Mouse (Mus musculus): Measurements from ENCODE around the gene Asb15. TPM values are rescaled to one million over a fixed set of nuclear protein-coding genes. Genes with fewer than 3 reads are reported as not detected.

Gene Asb15
- polyA plus RNA-seq, 1 experiment: not detected

DNA sequence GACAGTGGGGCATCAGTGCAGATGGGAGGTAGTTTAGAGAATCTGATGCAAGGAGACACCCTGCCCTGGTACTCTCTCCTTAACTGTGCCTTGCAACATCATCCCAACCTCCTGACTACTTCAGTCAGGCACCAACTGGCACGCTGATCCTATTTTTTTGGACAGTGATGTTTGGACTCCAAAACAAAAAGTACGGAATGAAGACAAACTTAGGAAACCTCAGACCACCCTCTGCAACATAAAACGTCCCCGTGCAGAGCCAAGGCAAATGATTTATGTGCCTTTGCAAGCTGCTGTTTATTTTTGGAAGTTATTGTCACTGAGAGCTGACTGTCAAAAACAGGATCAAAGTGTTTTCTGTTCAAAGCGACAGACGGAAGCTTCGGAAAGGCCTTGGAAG is 24.1 kb downstream of the Asb15 start:
- Histone ChIP-seq H3K4me3 (ENCODE audit: insufficient read depth, low read depth, low read length) (no peak overlapping the region), H3K27ac (ENCODE audit: insufficient read depth, low read depth, low read length) (no peak overlapping the region), H3K4me1 (ENCODE audit: control insufficient read depth, insufficient read depth, low read length) (no peaks in the 10 kb centered on the region)
- WGBS: 86% methylated on average over 7 of the region's 7 CpGs
- TF ChIP-seq POLR2A (IDR thresholded peaks at IDR 0.05; ENCODE audit: insufficient read depth, low read depth, low read length): no peak
- no peak for TF ChIP-seq CTCF (IDR thresholded peaks at IDR 0.05; ENCODE audit: insufficient read depth, low read depth, low read length)

DNA sequence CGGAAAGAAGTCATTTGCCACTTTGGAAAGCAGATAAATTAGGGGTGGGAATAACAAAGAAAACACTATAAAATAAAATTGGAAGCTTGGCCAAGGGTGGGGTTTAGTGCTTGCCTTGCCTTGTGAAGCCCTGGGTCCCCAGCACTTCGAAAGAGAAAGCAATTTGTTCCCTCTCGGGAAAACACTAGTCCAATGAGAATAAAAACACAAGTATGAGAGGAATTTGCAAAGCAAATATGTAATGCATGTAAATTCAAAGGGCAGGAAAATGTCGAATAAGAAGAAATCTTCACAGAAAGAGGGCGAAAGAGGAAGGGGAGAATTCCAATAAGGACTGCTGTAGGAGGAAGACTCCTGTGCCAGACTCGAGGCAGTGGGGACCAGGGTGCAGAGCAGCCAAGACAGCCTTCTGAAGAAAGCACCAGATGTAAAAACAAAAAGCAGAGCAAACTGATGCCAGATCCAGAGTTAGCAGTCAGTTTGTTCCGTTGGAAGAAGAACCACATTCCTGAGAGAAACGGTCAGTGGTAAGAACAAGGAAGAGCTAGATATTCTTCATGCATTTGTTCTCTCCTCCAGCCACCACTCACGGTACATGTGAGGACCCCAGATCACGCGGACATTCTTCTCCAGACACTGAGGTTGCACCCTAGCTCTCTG is 26.6 kb downstream of the Asb15 start:
- Histone ChIP-seq H3K4me3 (ENCODE audit: insufficient read depth, low read depth, low read length) (no peak overlapping the region), H3K4me1 (ENCODE audit: control insufficient read depth, insufficient read depth, low read length) (no peaks in the 10 kb centered on the region), H3K27ac (ENCODE audit: insufficient read depth, low read depth, low read length) (no peak overlapping the region)
- WGBS: 67% methylated on average over 11 of the region's 11 CpGs
- TF ChIP-seq POLR2A (IDR thresholded peaks at IDR 0.05; ENCODE audit: insufficient read depth, low read depth, low read length) (no peak), CTCF (IDR thresholded peaks at IDR 0.05; ENCODE audit: insufficient read depth, low read depth, low read length) (no peak)

DNA sequence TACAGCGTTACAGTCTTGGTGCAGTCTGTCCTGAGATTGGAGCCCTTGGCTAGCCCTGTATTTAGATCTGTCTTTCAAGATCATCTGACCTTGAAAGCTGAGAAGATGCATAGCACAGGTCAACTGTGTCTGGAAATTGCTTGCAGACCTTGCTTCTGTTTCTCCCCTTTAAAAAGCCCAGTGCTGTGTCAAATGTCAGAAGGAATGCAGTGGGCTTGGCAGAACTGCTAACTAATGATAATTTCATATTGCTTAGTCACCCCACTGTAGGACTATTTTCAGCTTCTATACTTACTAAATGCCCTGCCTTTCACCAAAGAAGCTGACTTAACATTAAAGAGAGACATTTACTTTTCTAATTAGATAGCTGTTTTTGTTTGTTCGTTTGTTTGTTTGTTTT is 27.5 kb downstream of the Asb15 start:
- 86% methylated on average over 2 of the region's 2 CpGs for WGBS
- H3K4me1 ChIP-seq (ENCODE audit: control insufficient read depth, insufficient read depth, low read length): no peaks in the 10 kb centered on the region
- H3K4me3 ChIP-seq (ENCODE audit: insufficient read depth, low read depth, low read length): no peak overlapping the region
- TF ChIP-seq POLR2A (IDR thresholded peaks at IDR 0.05; ENCODE audit: insufficient read depth, low read depth, low read length) (no peak), CTCF (IDR thresholded peaks at IDR 0.05; ENCODE audit: insufficient read depth, low read depth, low read length) (no peak)
- no peak overlapping the region for H3K27ac ChIP-seq (ENCODE audit: insufficient read depth, low read depth, low read length)

DNA sequence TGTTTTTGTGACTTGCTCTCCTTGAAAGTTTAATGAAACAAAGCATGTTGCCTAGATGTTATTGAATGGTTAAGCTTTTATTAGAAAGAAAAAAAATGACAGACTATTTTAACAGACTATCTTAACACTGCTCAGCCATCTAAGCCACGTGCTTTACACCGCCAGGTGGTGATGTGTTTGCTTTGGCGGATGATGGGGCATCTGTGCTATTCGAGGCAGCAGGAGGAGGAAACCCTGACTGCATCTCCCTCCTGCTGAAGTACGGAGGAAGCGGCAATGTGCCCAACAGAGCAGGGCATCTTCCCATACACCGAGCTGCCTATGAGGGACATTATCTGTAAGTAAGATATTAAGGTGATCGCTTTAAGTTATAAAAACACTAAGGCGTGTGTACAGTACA is 36.1 kb downstream of the Asb15 start:
- TF ChIP-seq CTCF (IDR thresholded peaks at IDR 0.05; ENCODE audit: insufficient read depth, low read depth, low read length) (no peak), POLR2A (IDR thresholded peaks at IDR 0.05; ENCODE audit: insufficient read depth, low read depth, low read length) (no peak)

DNA sequence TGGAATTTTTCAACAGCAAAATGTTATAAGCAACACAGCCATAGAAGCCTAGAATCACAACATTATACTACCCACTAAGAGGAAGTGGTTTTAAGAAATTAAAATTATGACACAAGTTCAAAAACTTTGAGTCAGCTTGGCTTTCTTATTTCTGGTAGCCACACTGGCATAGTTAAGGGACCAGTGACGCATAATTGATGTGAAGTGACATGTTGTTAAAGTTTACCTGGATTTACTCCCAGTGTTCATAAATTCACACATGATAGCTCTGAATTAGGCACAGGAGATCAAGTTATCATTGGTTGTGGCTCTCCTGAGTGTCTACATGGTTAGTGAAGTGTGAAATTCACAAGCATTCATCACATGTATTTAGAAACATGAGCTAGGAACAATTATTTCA is 36.9 kb downstream of the Asb15 start:
- TF ChIP-seq POLR2A (IDR thresholded peaks at IDR 0.05; ENCODE audit: insufficient read depth, low read depth, low read length) (no peak), CTCF (IDR thresholded peaks at IDR 0.05; ENCODE audit: insufficient read depth, low read depth, low read length) (no peak)
- Histone ChIP-seq H3K4me1 (ENCODE audit: control insufficient read depth, insufficient read depth, low read length) (no peaks in the 10 kb centered on the region), H3K4me3 (ENCODE audit: insufficient read depth, low read depth, low read length) (no peak overlapping the region), H3K27ac (ENCODE audit: insufficient read depth, low read depth, low read length) (no peak overlapping the region)
- WGBS: 96% methylated on average over 1 of the region's 1 CpGs

More for the DNA sequence above, 36.1 kb downstream of the Asb15 start:
- H3K27ac ChIP-seq (ENCODE audit: insufficient read depth, low read depth, low read length): no peak overlapping the region
- WGBS: 81% methylated on average over 9 of the region's 9 CpGs
- no peaks in the 10 kb centered on the region for H3K4me1 ChIP-seq (ENCODE audit: control insufficient read depth, insufficient read depth, low read length)
- H3K4me3 ChIP-seq (ENCODE audit: insufficient read depth, low read depth, low read length): no peak overlapping the region

DNA sequence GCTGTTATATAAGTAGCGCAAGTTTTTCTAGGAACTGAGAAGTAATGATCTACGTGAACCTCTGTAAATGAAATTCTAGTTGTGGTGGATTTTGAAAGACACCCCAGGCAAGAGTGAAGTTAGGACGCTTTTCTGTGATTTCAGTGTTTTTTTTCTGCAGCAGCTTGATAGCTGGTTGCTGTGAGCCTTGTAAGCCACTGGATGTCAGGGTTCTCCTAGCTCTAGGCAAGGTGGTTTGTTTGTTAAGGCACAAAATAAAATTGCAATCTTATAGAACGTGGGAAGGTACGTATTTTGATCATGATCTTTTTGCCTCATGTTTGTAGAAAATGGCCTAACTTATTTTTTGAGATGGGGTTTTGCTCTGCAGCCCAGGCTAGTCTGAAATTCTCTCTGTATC is 41.0 kb downstream of the Asb15 start:
- no peak for TF ChIP-seq CTCF (IDR thresholded peaks at IDR 0.05; ENCODE audit: insufficient read depth, low read depth, low read length)
- no peak for TF ChIP-seq POLR2A (IDR thresholded peaks at IDR 0.05; ENCODE audit: insufficient read depth, low read depth, low read length)
- H3K4me1 ChIP-seq (ENCODE audit: control insufficient read depth, insufficient read depth, low read length): no peaks in the 10 kb centered on the region
- no peak overlapping the region for H3K27ac ChIP-seq (ENCODE audit: insufficient read depth, low read depth, low read length)
- H3K4me3 ChIP-seq (ENCODE audit: insufficient read depth, low read depth, low read length): no peak overlapping the region
- 83% methylated on average over 5 of the region's 5 CpGs for WGBS

DNA sequence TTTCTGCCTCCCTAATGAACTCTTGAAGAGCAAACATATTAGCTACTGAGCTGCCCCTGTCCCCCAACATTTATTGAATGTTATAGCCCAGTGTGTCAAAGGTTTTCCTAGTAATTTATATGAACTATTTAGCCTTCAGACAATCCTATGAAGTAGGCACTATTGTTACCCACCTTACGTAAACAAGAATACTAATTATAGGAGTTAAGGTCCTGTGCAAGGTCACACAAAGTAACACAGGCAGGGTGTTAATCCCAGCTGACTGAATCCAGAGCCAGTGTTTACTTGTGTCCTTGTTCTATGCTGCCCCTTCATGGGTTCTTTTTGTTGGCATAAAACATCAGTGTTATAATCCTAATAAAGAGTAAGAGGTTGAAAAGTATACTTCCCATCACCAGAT is 41.8 kb downstream of the Asb15 start:
- Histone ChIP-seq H3K4me1 (ENCODE audit: control insufficient read depth, insufficient read depth, low read length) (no peaks in the 10 kb centered on the region), H3K4me3 (ENCODE audit: insufficient read depth, low read depth, low read length) (no peak overlapping the region), H3K27ac (ENCODE audit: insufficient read depth, low read depth, low read length) (no peak overlapping the region)
- TF ChIP-seq CTCF (IDR thresholded peaks at IDR 0.05; ENCODE audit: insufficient read depth, low read depth, low read length) (no peak), POLR2A (IDR thresholded peaks at IDR 0.05; ENCODE audit: insufficient read depth, low read depth, low read length) (no peak)
- WGBS: 96% methylated on average over 1 of the region's 1 CpGs

DNA sequence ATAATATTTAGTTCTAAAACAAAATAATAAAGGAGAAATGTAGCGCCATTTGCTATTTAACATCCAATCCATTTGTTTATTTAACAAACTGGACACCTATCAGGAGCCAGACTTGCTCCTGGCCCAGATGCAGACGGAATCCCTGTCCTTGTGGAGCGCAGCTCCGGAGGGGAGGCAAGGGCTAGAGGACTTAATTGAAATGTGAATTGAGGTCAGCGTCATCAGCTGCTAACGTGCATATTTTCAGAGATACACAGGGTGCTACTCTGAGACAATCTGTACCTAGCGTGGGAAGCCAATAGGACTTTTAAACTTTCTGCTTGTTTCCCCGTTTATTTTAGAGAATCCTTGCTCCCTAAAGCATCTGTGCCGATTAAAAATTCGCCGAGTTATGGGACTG is 42.3 kb downstream of the Asb15 start:
- Histone ChIP-seq H3K4me3 (ENCODE audit: insufficient read depth, low read depth, low read length) (no peak overlapping the region), H3K4me1 (ENCODE audit: control insufficient read depth, insufficient read depth, low read length) (no peaks in the 10 kb centered on the region), H3K27ac (ENCODE audit: insufficient read depth, low read depth, low read length) (no peak overlapping the region)
- WGBS: 82% methylated on average over 11 of the region's 11 CpGs
- TF ChIP-seq POLR2A (IDR thresholded peaks at IDR 0.05; ENCODE audit: insufficient read depth, low read depth, low read length): no peak
- no peak for TF ChIP-seq CTCF (IDR thresholded peaks at IDR 0.05; ENCODE audit: insufficient read depth, low read depth, low read length)

DNA sequence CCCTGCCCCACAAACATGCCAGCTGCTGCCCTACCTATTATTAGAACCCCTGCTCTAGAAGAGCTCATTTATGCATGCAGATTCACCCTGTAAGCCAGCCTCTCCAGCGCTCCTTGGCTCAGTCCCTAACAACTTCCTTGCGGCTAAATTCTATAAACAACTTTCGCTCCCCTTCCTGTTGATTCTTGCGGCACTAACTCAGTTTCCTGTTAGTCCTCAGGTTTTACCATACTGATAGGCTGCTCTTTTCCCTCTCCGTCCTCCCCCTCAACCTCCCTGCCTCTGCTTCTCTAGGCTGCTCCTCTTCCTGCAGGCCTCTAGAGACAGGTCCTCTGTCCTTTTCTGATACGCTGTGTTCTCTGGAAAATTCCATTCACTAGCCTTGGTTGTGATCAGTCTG is 43.2 kb downstream of the Asb15 start:
- no peak overlapping the region for H3K4me3 ChIP-seq (ENCODE audit: insufficient read depth, low read depth, low read length)
- TF ChIP-seq POLR2A (IDR thresholded peaks at IDR 0.05; ENCODE audit: insufficient read depth, low read depth, low read length): no peak
- no peak for TF ChIP-seq CTCF (IDR thresholded peaks at IDR 0.05; ENCODE audit: insufficient read depth, low read depth, low read length)
- H3K27ac ChIP-seq (ENCODE audit: insufficient read depth, low read depth, low read length): no peak overlapping the region
- WGBS: 70% methylated on average over 6 of the region's 6 CpGs
- H3K4me1 ChIP-seq (ENCODE audit: control insufficient read depth, insufficient read depth, low read length): no peaks in the 10 kb centered on the region

DNA sequence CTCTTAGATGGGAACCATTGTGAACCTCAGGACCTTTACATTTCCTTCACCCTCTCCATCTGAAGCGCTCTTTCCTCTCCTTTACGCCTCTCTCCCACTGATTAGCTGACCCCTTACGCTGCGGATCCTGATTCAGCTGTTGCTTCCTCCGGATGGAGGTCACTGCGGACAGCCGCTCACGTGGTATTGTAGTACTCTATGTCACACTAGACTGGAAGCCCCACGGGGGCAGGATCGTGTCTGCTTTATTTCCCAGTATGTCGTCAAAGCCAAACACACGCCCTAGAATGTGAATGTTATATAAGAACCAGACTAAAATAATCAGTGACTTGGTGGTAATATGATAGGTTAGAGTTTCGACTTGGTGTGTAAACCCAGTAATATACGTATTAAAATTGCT is 44.5 kb downstream of the Asb15 start:
- WGBS: 95% methylated on average over 14 of the region's 14 CpGs

More for the DNA sequence above, 44.5 kb downstream of the Asb15 start:
- no peak for TF ChIP-seq CTCF (IDR thresholded peaks at IDR 0.05; ENCODE audit: insufficient read depth, low read depth, low read length)
- no peak for TF ChIP-seq POLR2A (IDR thresholded peaks at IDR 0.05; ENCODE audit: insufficient read depth, low read depth, low read length)
- Histone ChIP-seq H3K4me1 (ENCODE audit: control insufficient read depth, insufficient read depth, low read length) (no peaks in the 10 kb centered on the region), H3K4me3 (ENCODE audit: insufficient read depth, low read depth, low read length) (no peak overlapping the region), H3K27ac (ENCODE audit: insufficient read depth, low read depth, low read length) (no peak overlapping the region)
